Mouse (Mus musculus) layer of hippocampus, postnatal 25 days (tissue): ENCODE measurements around the gene Cyp2e1. TPM values are rescaled to one million over a fixed set of nuclear protein-coding genes. Genes with fewer than 3 reads are reported as not detected.
"Not testable (repeated sequence)": the region's sequence is repeated elsewhere in the genome, so short reads cannot be mapped to it uniquely, and the experiment has no call there.

Experiments used
- DNase-seq, 2 experiments: peaks; one replicate each; pipeline ENCODE4 v3.0.0; 2022; ENCODE audit warnings: mixed read lengths in 2 of 2, low spot score in 1 of 2; ENCODE audit errors: extremely low spot score in 1 of 2
- total RNA-seq, 2 experiments: library from RNA; stranded (reverse); gene quantifications; 2 replicates each; pipeline ENCODE4 v1.2.3; 2021

Gene Cyp2e1
- total RNA-seq = not detected

GRCm38 (mm10) chr7:140763447-140764020 is at the start of gene Cyp2e1:
TSS of gene Cyp2e1 (plus strand) at chr7:140763739.
- DNase-seq = no peak

- DNase-seq = no peak
These were observed 46.1 kb upstream of the Cyp2e1 start for GRCm38 (mm10) chr7:140717155-140718055.

- no peak for DNase-seq
These were observed 42.4 kb upstream of the Cyp2e1 start for GRCm38 (mm10) chr7:140721095-140721494.

- DNase-seq = no peak
These were observed 38.0 kb upstream of the Cyp2e1 start for GRCm38 (mm10) chr7:140725558-140725957.

GRCm38 (mm10) chr7:140733162-140733561 is 30.4 kb upstream of the Cyp2e1 start:
- no peak for DNase-seq

GRCm38 (mm10) chr7:140747402-140747801 is 16.1 kb upstream of the Cyp2e1 start:
- no peak for DNase-seq

DNA sequence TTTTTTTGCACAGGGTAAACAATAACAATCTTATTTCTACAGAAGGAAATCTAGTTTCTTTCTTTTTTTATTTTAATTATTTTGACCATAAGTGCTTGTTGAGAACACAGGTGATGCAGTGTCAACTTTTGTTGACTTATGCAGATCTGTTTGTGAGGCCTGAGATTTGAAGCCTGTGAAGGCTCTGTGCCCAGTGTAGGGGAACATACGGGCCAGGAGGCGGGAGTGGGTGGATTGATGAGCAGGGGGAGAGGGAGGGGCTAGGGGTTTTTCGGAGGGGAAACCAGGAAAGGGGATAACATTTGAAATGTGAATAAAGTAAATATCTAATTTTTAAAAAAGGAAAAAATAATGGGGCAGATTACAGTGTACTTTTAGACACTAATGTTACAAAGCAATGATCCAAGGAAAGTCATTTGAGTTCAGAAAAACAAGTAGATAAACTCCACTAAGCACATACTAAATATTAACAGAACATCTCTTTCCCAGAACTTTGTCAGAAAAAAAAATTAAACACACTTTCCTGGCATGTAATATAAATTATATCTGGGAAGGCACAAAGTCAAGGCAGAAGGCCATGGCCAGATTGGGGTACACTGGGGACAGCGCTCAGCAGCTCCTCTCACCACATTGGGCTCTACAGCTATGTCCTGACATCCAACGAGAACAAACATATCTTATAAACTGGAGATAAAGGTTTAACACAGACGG is 15.3 kb upstream of the Cyp2e1 start:
- no peak for DNase-seq

DNA sequence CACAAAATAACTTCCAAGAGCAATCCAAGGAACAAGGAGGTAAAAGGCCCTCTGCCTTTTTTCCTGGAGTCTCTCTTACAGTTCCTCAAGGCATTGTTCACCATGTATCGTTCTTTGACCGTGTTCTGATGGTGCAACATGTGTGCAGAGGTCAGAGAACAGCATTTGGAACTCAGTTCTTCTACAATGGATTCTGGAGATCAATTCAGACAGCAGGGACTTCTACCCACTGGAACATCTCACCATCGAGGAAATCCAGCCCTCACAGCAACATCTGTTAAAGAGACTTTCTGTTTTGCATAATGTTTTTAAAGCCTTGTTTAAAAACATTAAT is 14.7 kb upstream of the Cyp2e1 start:
- no peak for DNase-seq

DNA sequence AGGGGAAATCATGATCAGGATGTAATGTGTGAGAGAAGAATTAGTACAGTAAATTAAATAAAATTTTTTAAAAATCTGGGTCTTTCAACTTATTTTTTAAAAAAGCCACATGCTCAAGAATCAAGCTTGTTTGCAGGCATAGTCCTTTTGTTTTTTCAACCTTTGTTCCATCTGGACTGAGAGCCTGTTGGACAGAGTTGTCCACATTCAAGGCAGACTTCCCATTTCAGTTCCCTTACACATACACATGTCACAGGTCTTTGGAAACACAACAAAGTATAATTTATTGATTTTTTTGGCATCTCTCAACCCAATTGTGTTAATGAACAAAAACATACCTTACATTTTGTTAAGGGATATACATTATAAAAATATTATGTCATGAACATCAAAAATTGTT is 9.0 kb upstream of the Cyp2e1 start:
- DNase-seq = no peak

DNA sequence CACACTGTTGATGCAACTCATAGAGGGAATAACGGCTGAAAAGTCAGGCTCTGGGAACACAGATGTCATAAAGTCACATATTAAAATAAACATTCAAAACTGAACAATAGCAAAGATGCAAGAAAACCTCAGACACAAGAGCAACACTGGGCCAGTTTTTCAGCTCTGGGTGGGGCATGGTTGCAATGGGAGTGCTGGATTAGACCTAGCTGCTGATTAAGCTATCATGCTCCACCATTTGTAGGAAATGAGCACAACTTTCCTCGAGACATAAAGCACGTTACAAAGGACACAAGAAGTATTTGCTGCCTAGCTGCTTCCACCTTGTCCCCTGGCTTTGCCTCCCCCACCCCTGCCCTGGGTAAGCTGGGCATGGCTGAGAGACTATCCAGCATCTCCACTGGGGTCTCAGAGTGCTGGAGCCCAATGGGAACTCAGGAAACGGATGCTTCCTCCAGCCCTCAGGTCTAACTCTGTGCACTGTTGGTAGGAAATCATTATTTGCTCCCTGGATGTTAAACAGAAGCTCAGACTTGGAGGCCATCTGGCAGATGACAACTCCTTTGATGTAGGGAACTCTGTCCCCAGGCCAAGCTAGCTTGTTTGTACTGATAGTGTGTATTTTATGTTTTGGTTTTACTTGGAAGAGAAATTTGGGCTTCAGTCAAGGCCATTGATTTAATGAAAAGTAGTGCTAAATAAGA is 7.2 kb upstream of the Cyp2e1 start:
- DNase-seq = no peak

- DNase-seq = no peak
These were observed 2.9 kb upstream of the Cyp2e1 start for GRCm38 (mm10) chr7:140760647-140761046.

GRCm38 (mm10) chr7:140765391-140765790 is 1.9 kb downstream of the Cyp2e1 start:
- not testable (repeated sequence) for DNase-seq

GRCm38 (mm10) chr7:140765888-140766739 is 2.6 kb downstream of the Cyp2e1 start:
- no peak for DNase-seq

DNA sequence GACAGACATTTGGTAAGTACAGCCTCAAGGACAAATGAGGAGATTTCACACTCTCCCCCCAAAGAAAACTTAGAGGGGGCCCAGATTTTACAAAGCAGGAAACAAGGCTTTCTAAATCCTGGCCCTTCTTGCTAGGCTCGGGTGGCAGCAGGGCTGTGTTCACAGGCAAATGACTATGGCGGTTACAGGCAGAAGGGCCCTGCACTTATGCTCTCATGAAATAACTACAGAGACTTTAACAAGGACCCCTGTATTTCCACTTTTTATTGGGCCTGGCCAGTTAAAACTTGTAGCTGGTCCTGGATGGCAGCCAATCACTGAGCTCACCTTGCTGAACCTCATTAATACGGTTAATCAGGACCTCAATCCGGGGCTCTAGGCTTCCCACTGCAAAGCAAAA is 17.0 kb downstream of the Cyp2e1 start:
- DNase-seq = no peak

- no peak for DNase-seq
These were observed 24.0 kb downstream of the Cyp2e1 start, which contains the start of gene Syce1 for GRCm38 (mm10) chr7:140787406-140788052. TSS of gene Syce1 (minus strand) at chr7:140787852.

- no peak for DNase-seq
These were observed 24.5 kb downstream of the Cyp2e1 start for GRCm38 (mm10) chr7:140788053-140788435.

DNA sequence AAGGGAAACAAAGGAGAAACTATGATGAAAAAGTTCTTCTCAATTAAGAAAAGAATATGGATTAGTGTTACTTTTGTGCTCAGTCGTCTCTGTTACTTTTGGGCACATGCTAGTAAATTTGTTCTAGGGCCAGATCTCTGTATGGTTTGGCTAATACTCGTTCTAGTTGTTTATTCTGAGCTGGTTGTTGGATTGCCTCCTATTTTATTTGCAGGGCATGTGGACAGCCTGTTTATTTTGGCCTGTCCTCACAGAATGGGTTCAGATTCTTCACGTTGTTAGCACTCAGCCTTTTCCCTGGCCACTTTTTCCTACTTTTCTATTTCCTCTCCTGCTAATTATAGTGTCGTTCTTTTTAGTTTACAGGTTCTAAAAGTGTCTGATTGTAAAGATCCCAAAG is 30.0 kb downstream of the Cyp2e1 start:
- no peak for DNase-seq

DNA sequence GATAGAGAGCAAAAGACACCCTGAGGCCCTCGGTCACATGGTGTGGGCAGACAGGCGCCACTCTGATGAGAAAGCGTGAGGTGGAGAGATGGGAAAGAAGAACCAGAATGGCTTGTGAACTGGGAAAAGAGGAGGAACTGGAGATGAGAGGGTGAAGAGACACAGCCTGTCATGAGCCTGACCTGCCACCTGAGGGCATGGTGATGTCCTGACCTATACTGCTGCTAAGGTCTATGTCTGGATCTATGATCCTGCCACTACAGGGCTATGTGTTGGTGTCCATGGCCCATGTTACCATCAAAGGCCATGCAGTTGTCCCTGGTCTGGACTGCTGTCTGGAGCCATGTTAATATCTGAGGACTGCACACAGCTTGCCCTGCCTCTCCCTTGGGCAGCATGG is 34.1 kb downstream of the Cyp2e1 start:
- DNase-seq = no peak

DNA sequence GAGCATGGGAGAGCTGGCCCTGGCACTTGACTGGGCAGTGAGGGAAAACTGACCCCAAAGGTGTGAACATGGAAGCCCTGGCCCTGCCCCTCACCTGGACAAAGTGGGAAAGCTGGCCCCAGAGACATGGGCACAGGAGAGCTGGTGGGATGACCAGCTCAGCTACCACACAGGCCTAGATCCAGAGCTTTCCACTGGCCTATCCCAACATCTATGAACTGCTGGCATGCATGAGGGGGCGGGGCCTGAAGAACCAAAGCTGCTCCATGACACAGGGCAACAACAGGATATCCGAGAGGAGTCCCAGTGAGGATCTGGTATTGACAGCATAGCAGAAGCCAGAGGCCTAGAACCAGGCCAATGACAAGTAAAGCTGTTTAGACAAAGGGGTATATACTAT is 34.7 kb downstream of the Cyp2e1 start:
- DNase-seq = no peak
